Mouse (Mus musculus) cerebellum, adult 2 months (tissue): ENCODE data around the gene Gprasp2.
A peak's percentile ranks its signal among the peaks of the same experiment; 100 is the strongest.

ENCODE experiments used
- CTCF ChIP-seq: fragments of 200-500 bp; IDR thresholded peaks from 2 replicates; pipeline ENCODE4 v1.5.1; 2011; ENCODE audit warnings: low read depth, mild to moderate bottlenecking, control low read depth, low read length, moderate library complexity, borderline replicate concordance; ENCODE audit not compliant: insufficient read depth
- POLR2A ChIP-seq: fragments of 200-500 bp; IDR thresholded peaks from 2 replicates; pipeline ENCODE4 v1.6.1; 2011; ENCODE audit warnings: low read length, control low read depth, borderline replicate concordance; ENCODE audit not compliant: insufficient read depth

GRCm38 (mm10) chrX:135805780-135806179, 33.1 kb upstream of the Gprasp2 start:
- TF ChIP-seq POLR2A (no peak), CTCF (peak; percentile 34; the same call in 1 of the 2 replicates)
